Mouse (Mus musculus): ENCODE data around the gene Hadha. TPM values are rescaled to one million over a fixed set of nuclear protein-coding genes. Genes with fewer than 3 reads are reported as not detected.

The Hadha gene
- total and polyA plus RNA-seq, 3 experiments, result 29.8 to 162 (median 121) TPM

GRCm38 (mm10) chr5:30155395-30155792, 432 bp upstream of the Hadha start:
- Histone ChIP-seq H3K9me3 (replicated peaks) (no peaks in the 10 kb centered on the region), H3K36me3 (replicated peaks) (peaks cover 25% of the 10 kb centered on the region), H3K27me3 (ENCODE audit: insufficient read depth, low read length) (no peaks in the 10 kb centered on the region), H3K4me1 (ENCODE audit: insufficient read depth, low read depth, low read length) (peaks cover 21% of the 10 kb centered on the region), H3K4me3 (ENCODE audit: low read depth, low read length) (peak overlapping the region; percentile 93)
- 0 out of 2 replicates have a peak, but pooled peaks have one; percentile 32 for ATAC-seq (ENCODE audit: extremely low read depth, insufficient number of reproducible peaks, low FRiP score, poor library complexity, severe bottlenecking)
- TF ChIP-seq TAL1 (conservative IDR thresholded peaks at IDR 0.05; ENCODE audit: low read depth, low read length), result no peak
- peak; percentile 12 for DNase-seq (ENCODE audit: low spot score)

GRCm38 (mm10) chr5:30154013-30154412, 949 bp downstream of the Hadha start:
- Histone ChIP-seq H3K4me3 (ENCODE audit: low read depth, low read length) (peak overlapping the region; percentile 93), H3K36me3 (replicated peaks) (peaks cover 27% of the 10 kb centered on the region), H3K9me3 (replicated peaks) (no peaks in the 10 kb centered on the region), H3K27me3 (ENCODE audit: insufficient read depth, low read length) (no peaks in the 10 kb centered on the region), H3K4me1 (ENCODE audit: insufficient read depth, low read depth, low read length) (peaks cover 22% of the 10 kb centered on the region)
- ATAC-seq (ENCODE audit: extremely low read depth, insufficient number of reproducible peaks, low FRiP score, poor library complexity, severe bottlenecking) (no peak), DNase-seq (ENCODE audit: low spot score) (no peak)
- no peak for TF ChIP-seq GATA2 (IDR thresholded peaks at IDR 0.05; ENCODE audit: borderline replicate concordance, low read depth, low read length)
- TF ChIP-seq TAL1 (conservative IDR thresholded peaks at IDR 0.05; ENCODE audit: low read depth, low read length), result no peak
- TF ChIP-seq POLR2AphosphoS5 (IDR thresholded peaks at IDR 0.05; ENCODE audit: insufficient replicate concordance, low read depth, low read length), result no peak
- no peak for TF ChIP-seq CTCF (IDR thresholded peaks at IDR 0.05; ENCODE audit: low read depth, low read length)
- no peak for TF ChIP-seq GATA1 (IDR thresholded peaks at IDR 0.05; ENCODE audit: borderline replicate concordance, low read length)

GRCm38 (mm10) chr5:30153222-30153621, 1.7 kb downstream of the Hadha start:
- Histone ChIP-seq H3K27me3 (ENCODE audit: insufficient read depth, low read length) (no peaks in the 10 kb centered on the region), H3K36me3 (replicated peaks) (peaks cover 27% of the 10 kb centered on the region), H3K4me1 (ENCODE audit: insufficient read depth, low read depth, low read length) (peaks cover 25% of the 10 kb centered on the region), H3K4me3 (ENCODE audit: low read depth, low read length) (no peak overlapping the region; the same call in 1 of the 2 replicates), H3K9me3 (replicated peaks) (no peaks in the 10 kb centered on the region)
- ATAC-seq (ENCODE audit: extremely low read depth, insufficient number of reproducible peaks, low FRiP score, poor library complexity, severe bottlenecking) (no peak), DNase-seq (ENCODE audit: low spot score) (no peak)
- TF ChIP-seq POLR2AphosphoS5 (IDR thresholded peaks at IDR 0.05; ENCODE audit: insufficient replicate concordance, low read depth, low read length), result no peak

- Histone ChIP-seq H3K27me3 (ENCODE audit: insufficient read depth, low read length) (no peaks in the 10 kb centered on the region), H3K36me3 (replicated peaks) (peaks cover 31% of the 10 kb centered on the region), H3K4me1 (ENCODE audit: insufficient read depth, low read depth, low read length) (peaks cover 21% of the 10 kb centered on the region), H3K9me3 (replicated peaks) (no peaks in the 10 kb centered on the region), H3K4me3 (ENCODE audit: low read depth, low read length) (no peak overlapping the region)
- ATAC-seq (ENCODE audit: extremely low read depth, insufficient number of reproducible peaks, low FRiP score, poor library complexity, severe bottlenecking) (no peak), DNase-seq (ENCODE audit: low spot score) (no peak)
- no peak for TF ChIP-seq GATA1 (IDR thresholded peaks at IDR 0.05; ENCODE audit: borderline replicate concordance, low read length)
- TF ChIP-seq POLR2AphosphoS5 (IDR thresholded peaks at IDR 0.05; ENCODE audit: insufficient replicate concordance, low read depth, low read length), result no peak
These were observed 2.5 kb downstream of the Hadha start for GRCm38 (mm10) chr5:30152413-30152812.

- DNase-seq (ENCODE audit: low spot score), result no peak
- no peak for ATAC-seq (ENCODE audit: extremely low read depth, insufficient number of reproducible peaks, low FRiP score, poor library complexity, severe bottlenecking)
- Histone ChIP-seq H3K27me3 (ENCODE audit: insufficient read depth, low read length) (no peaks in the 10 kb centered on the region), H3K4me1 (ENCODE audit: insufficient read depth, low read depth, low read length) (peaks cover 19% of the 10 kb centered on the region), H3K4me3 (ENCODE audit: low read depth, low read length) (no peak overlapping the region), H3K9me3 (replicated peaks) (no peaks in the 10 kb centered on the region), H3K36me3 (replicated peaks) (peaks cover 35% of the 10 kb centered on the region)
- TF ChIP-seq TAL1 (conservative IDR thresholded peaks at IDR 0.05; ENCODE audit: low read depth, low read length) (no peak), CTCF (IDR thresholded peaks at IDR 0.05; ENCODE audit: low read depth, low read length) (no peak), GATA2 (IDR thresholded peaks at IDR 0.05; ENCODE audit: borderline replicate concordance, low read depth, low read length) (no peak), POLR2AphosphoS5 (IDR thresholded peaks at IDR 0.05; ENCODE audit: insufficient replicate concordance, low read depth, low read length) (no peak), GATA1 (IDR thresholded peaks at IDR 0.05; ENCODE audit: borderline replicate concordance, low read length) (no peak)
These were observed 3.0 kb downstream of the Hadha start for GRCm38 (mm10) chr5:30152007-30152406.

- Histone ChIP-seq H3K27me3 (ENCODE audit: insufficient read depth, low read length) (no peaks in the 10 kb centered on the region), H3K36me3 (replicated peaks) (peaks cover 68% of the 10 kb centered on the region), H3K4me1 (ENCODE audit: insufficient read depth, low read depth, low read length) (peaks cover 10% of the 10 kb centered on the region), H3K4me3 (ENCODE audit: low read depth, low read length) (no peak overlapping the region), H3K9me3 (replicated peaks) (no peaks in the 10 kb centered on the region)
- no peak for ATAC-seq (ENCODE audit: extremely low read depth, insufficient number of reproducible peaks, low FRiP score, poor library complexity, severe bottlenecking)
- no peak for DNase-seq (ENCODE audit: low spot score)
- TF ChIP-seq CTCF (IDR thresholded peaks at IDR 0.05; ENCODE audit: low read depth, low read length) (no peak), GATA1 (IDR thresholded peaks at IDR 0.05; ENCODE audit: borderline replicate concordance, low read length) (no peak), TAL1 (conservative IDR thresholded peaks at IDR 0.05; ENCODE audit: low read depth, low read length) (no peak), GATA2 (IDR thresholded peaks at IDR 0.05; ENCODE audit: borderline replicate concordance, low read depth, low read length) (no peak), POLR2AphosphoS5 (IDR thresholded peaks at IDR 0.05; ENCODE audit: insufficient replicate concordance, low read depth, low read length) (no peak)
These were observed 6.6 kb downstream of the Hadha start for GRCm38 (mm10) chr5:30148133-30148920.

- no peak for ATAC-seq (ENCODE audit: extremely low read depth, insufficient number of reproducible peaks, low FRiP score, poor library complexity, severe bottlenecking)
- TF ChIP-seq CTCF (IDR thresholded peaks at IDR 0.05; ENCODE audit: low read depth, low read length) (no peak), POLR2AphosphoS5 (IDR thresholded peaks at IDR 0.05; ENCODE audit: insufficient replicate concordance, low read depth, low read length) (no peak), TAL1 (conservative IDR thresholded peaks at IDR 0.05; ENCODE audit: low read depth, low read length) (no peak)
- no peaks in the 10 kb centered on the region for H3K27me3 ChIP-seq (ENCODE audit: insufficient read depth, low read length)
- H3K9me3 ChIP-seq (replicated peaks), result no peaks in the 10 kb centered on the region
- H3K36me3 ChIP-seq (replicated peaks), result peaks cover 86% of the 10 kb centered on the region
- peaks cover 8% of the 10 kb centered on the region for H3K4me1 ChIP-seq (ENCODE audit: insufficient read depth, low read depth, low read length)
- no peak overlapping the region for H3K4me3 ChIP-seq (ENCODE audit: low read depth, low read length)
- no peak for DNase-seq (ENCODE audit: low spot score)
These were observed 8.4 kb downstream of the Hadha start for GRCm38 (mm10) chr5:30146526-30146925.
